Mouse (Mus musculus): ENCODE measurements around the gene Cdc37.

DNA sequence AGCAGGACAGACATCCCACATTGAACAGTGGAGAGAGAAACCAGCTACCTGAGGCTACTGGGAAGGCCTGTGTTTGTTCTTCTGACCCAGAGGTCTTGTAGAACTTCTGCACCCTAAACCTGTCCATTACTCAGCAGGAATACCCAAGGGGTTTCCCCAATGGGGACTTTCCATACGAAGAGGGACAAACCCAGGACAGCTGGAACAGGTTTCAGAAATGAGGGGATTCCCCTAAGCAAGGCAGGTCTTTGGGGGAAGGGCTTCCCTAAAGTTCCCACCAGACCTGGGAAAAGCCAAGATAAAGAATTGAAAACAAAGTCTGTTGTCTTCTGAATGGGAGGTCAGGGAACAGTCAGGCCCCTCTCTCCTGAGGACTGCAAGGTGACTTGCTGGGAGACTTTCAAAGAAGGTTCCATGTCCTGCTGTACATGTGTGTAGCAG lies 13.8 kb downstream of the Cdc37 start:
- TF ChIP-seq POLR2A (IDR thresholded peaks at IDR 0.05; ENCODE audit: extremely low read depth, insufficient read depth, low read length) (no peak), CTCF (IDR thresholded peaks at IDR 0.05; ENCODE audit: extremely low read depth, insufficient read depth, low read length) (no peak)
